Mouse (Mus musculus) A20 (cell line): ENCODE data around the gene Yipf2.
"Not testable (repeated sequence)": the region's sequence is repeated elsewhere in the genome, so short reads cannot be mapped to it uniquely, and the experiment has no call there.

ENCODE experiments used
- DNase-seq: peaks from one replicate; pipeline ENCODE4 v3.0.0-alpha.2; 2011; ENCODE audit warnings: low read depth, low spot score

The Yipf2 gene

GRCm38 (mm10) chr9:21600186-21600585 lies 7.6 kb upstream of the Yipf2 start:
- no peak for DNase-seq

- DNase-seq, result peak; percentile 49
Measured at GRCm38 (mm10) chr9:21598198-21598597, 5.6 kb upstream of the Yipf2 start.

GRCm38 (mm10) chr9:21594838-21595237 lies 2.2 kb upstream of the Yipf2 start:
- DNase-seq, result no peak

GRCm38 (mm10) chr9:21594350-21594749 lies 1.7 kb upstream of the Yipf2 start:
- DNase-seq, result not testable (repeated sequence)

- DNase-seq, result peak; percentile 41
Measured at GRCm38 (mm10) chr9:21593122-21593721, 594 bp upstream of the Yipf2 start.

GRCm38 (mm10) chr9:21591831-21592702 lies 561 bp downstream of the Yipf2 start:
- DNase-seq, result no peak

GRCm38 (mm10) chr9:21591127-21591830 lies 1.3 kb downstream of the Yipf2 start:
- DNase-seq, result peak; percentile 59

GRCm38 (mm10) chr9:21589538-21589937 lies 3.1 kb downstream of the Yipf2 start:
- DNase-seq, result no peak

- no peak for DNase-seq
Measured at GRCm38 (mm10) chr9:21588350-21588749, 4.3 kb downstream of the Yipf2 start.

- no peak for DNase-seq
Measured at GRCm38 (mm10) chr9:21587678-21588349, 4.8 kb downstream of the Yipf2 start.

- no peak for DNase-seq
Measured at GRCm38 (mm10) chr9:21585401-21585800, 7.2 kb downstream of the Yipf2 start.

- no peak for DNase-seq
Measured at GRCm38 (mm10) chr9:21578226-21578625, 14.4 kb downstream of the Yipf2 start.

GRCm38 (mm10) chr9:21576286-21576685 lies 16.3 kb downstream of the Yipf2 start:
- DNase-seq, result no peak

- no peak for DNase-seq
Measured at GRCm38 (mm10) chr9:21575253-21575652, 17.4 kb downstream of the Yipf2 start.

GRCm38 (mm10) chr9:21574012-21574801 lies 18.4 kb downstream of the Yipf2 start:
- no peak for DNase-seq

- no peak for DNase-seq
Measured at GRCm38 (mm10) chr9:21568657-21569255, 23.9 kb downstream of the Yipf2 start.

GRCm38 (mm10) chr9:21567051-21567450 lies 25.6 kb downstream of the Yipf2 start:
- no peak for DNase-seq

GRCm38 (mm10) chr9:21566538-21566937 lies 26.1 kb downstream of the Yipf2 start:
- DNase-seq, result no peak

- no peak for DNase-seq
Measured at GRCm38 (mm10) chr9:21565004-21565586, 27.5 kb downstream of the Yipf2 start.

- no peak for DNase-seq
Measured at GRCm38 (mm10) chr9:21564420-21564819, 28.2 kb downstream of the Yipf2 start.
